ENCODE assay signal across 15 mouse cellular contexts in genomic region chr4:59422808-59423207, GRCm38 (mm10). TPM values are rescaled to one million over a fixed set of nuclear protein-coding genes. Genes with fewer than 3 reads are reported as not detected.
DNase-seq lines count a peak whose midpoint lies in the region; ATAC-seq and TF ChIP-seq lines count a peak whose summit lies in the region.
"Had no signal": no experiment of that assay in that cellular context is flagged by ENCODE, and none has a peak within 500 bp of the region (broad histone marks: within the 10 kb centered on the region; RNA-seq: fewer than 3 reads in every experiment).

No protein-coding gene starts in this region.

- peaks cover 7% of the 10 kb centered on the region; the same call in 1 of the 2 replicates for H3K4me1 ChIP-seq in hindbrain, embryonic 13.5 days (replicated peaks)
- H3K4me1 ChIP-seq in hindbrain, embryonic 12.5 days, result peaks cover 7% of the 10 kb centered on the region; the same call in 1 of the 2 replicates
- peaks cover 19% of the 10 kb centered on the region; the same call in 1 of the 2 replicates for H3K4me1 ChIP-seq in lung, embryonic 15.5 days
- H3K4me1 ChIP-seq in lung, adult 2 months (ENCODE audit: control insufficient read depth, insufficient read depth, low read length), result peaks cover 4% of the 10 kb centered on the region; the same call in 1 of the 2 replicates
- peaks cover 3% of the 10 kb centered on the region; the same call in 1 of the 2 replicates for H3K4me1 ChIP-seq in limb, embryonic 10.5 days
- H3K4me1 ChIP-seq in stomach, embryonic 16.5 days (ENCODE audit: control insufficient read depth, insufficient read depth, low read length), result peaks cover 14% of the 10 kb centered on the region
- H3K4me1 ChIP-seq: hindbrain, embryonic 15.5 days; midbrain, embryonic 12.5 days had no signal

- 0 out of 2 replicates have a peak overlapping the region, but pooled peaks have one; percentile 35 for H3K27ac ChIP-seq in hindbrain, embryonic 13.5 days
- no peak overlapping the region for H3K27ac ChIP-seq in hindbrain, embryonic 12.5 days
- peak overlapping the region; percentile 80 for H3K27ac ChIP-seq in lung, embryonic 15.5 days
- H3K27ac ChIP-seq in limb, embryonic 10.5 days, result peak overlapping the region; percentile 4; the same call in 1 of the 2 replicates
- H3K27ac ChIP-seq in stomach, embryonic 16.5 days (ENCODE audit: low read length), result peak overlapping the region; percentile 77
- H3K27ac ChIP-seq: forebrain, embryonic 10.5 days; midbrain, embryonic 12.5 days had no signal

- DNase-seq in lung, adult 2 months, result no peak
- DNase-seq in limb, embryonic 10.5 days (ENCODE audit: low spot score), result no peak
- DNase-seq in layer of hippocampus, adult 9-11 months, result no peak
- DNase-seq: cerebellum, adult 8-10 months; kidney, adult 18-20 months; liver; right cerebral cortex, postnatal 14 days; thymus, postnatal 14 days had no signal

- no peak overlapping the region for H3K4me2 ChIP-seq in hindbrain, embryonic 13.5 days
- H3K4me2 ChIP-seq in hindbrain, embryonic 12.5 days (replicated peaks), result no peak overlapping the region
- H3K4me2 ChIP-seq in lung, embryonic 15.5 days, result no peak overlapping the region
- no peak overlapping the region for H3K4me2 ChIP-seq in stomach, embryonic 16.5 days (ENCODE audit: low read depth, low read length)
- H3K4me2 ChIP-seq: hindbrain, embryonic 15.5 days; midbrain, embryonic 12.5 days had no signal

- no peaks in the 10 kb centered on the region for H3K27me3 ChIP-seq in hindbrain, embryonic 13.5 days
- no peaks in the 10 kb centered on the region for H3K27me3 ChIP-seq in hindbrain, embryonic 12.5 days
- H3K27me3 ChIP-seq in lung, embryonic 15.5 days, result no peaks in the 10 kb centered on the region
- no peaks in the 10 kb centered on the region for H3K27me3 ChIP-seq in limb, embryonic 10.5 days (ENCODE audit: low read depth, poor library complexity, severe bottlenecking)
- H3K27me3 ChIP-seq in stomach, embryonic 16.5 days (ENCODE audit: control insufficient read depth, insufficient read depth, low read length), result no peaks in the 10 kb centered on the region
- H3K27me3 ChIP-seq: hindbrain, embryonic 15.5 days; midbrain, embryonic 12.5 days had no signal

- no peaks in the 10 kb centered on the region for H3K9me3 ChIP-seq in hindbrain, embryonic 13.5 days
- H3K9me3 ChIP-seq in hindbrain, embryonic 12.5 days (replicated peaks), result no peaks in the 10 kb centered on the region
- H3K9me3 ChIP-seq in lung, embryonic 15.5 days, result no peaks in the 10 kb centered on the region
- no peaks in the 10 kb centered on the region for H3K9me3 ChIP-seq in limb, embryonic 10.5 days (replicated peaks)
- no peaks in the 10 kb centered on the region for H3K9me3 ChIP-seq in stomach, embryonic 16.5 days (replicated peaks; ENCODE audit: control insufficient read depth, low read length)
- H3K9me3 ChIP-seq: forebrain, embryonic 10.5 days; hindbrain, embryonic 15.5 days; midbrain, embryonic 12.5 days had no signal

- H3K36me3 ChIP-seq in hindbrain, embryonic 13.5 days, result no peaks in the 10 kb centered on the region
- no peaks in the 10 kb centered on the region for H3K36me3 ChIP-seq in hindbrain, embryonic 12.5 days
- H3K36me3 ChIP-seq in lung, embryonic 15.5 days, result no peaks in the 10 kb centered on the region
- H3K36me3 ChIP-seq in limb, embryonic 10.5 days, result no peaks in the 10 kb centered on the region
- no peaks in the 10 kb centered on the region for H3K36me3 ChIP-seq in stomach, embryonic 16.5 days (ENCODE audit: control insufficient read depth, insufficient read depth, low read length)
- H3K36me3 ChIP-seq: forebrain, embryonic 10.5 days; hindbrain, embryonic 15.5 days; midbrain, embryonic 12.5 days had no signal

- no peak for TF ChIP-seq CTCF in lung, adult 2 months (IDR thresholded peaks at IDR 0.05; ENCODE audit: insufficient read depth, low read length)

- H3K9ac ChIP-seq in hindbrain, embryonic 13.5 days, result no peak overlapping the region
- no peak overlapping the region for H3K9ac ChIP-seq in hindbrain, embryonic 12.5 days
- no peak overlapping the region for H3K9ac ChIP-seq in lung, embryonic 15.5 days
- no peak overlapping the region for H3K9ac ChIP-seq in stomach, embryonic 16.5 days (ENCODE audit: low read length)
- H3K9ac ChIP-seq: hindbrain, embryonic 15.5 days; midbrain, embryonic 12.5 days had no signal

- TF ChIP-seq POLR2A in lung, adult 2 months (IDR thresholded peaks at IDR 0.05; ENCODE audit: borderline replicate concordance, extremely low read depth, low read depth, low read length), result no peak

- H3K4me3 ChIP-seq in hindbrain, embryonic 13.5 days, result no peak overlapping the region
- no peak overlapping the region for H3K4me3 ChIP-seq in hindbrain, embryonic 12.5 days
- H3K4me3 ChIP-seq in lung, embryonic 15.5 days, result no peak overlapping the region
- H3K4me3 ChIP-seq in lung, adult 2 months (replicated peaks; ENCODE audit: extremely low read depth, low read depth, low read length), result no peak overlapping the region
- no peak overlapping the region for H3K4me3 ChIP-seq in limb, embryonic 10.5 days
- H3K4me3 ChIP-seq in stomach, embryonic 16.5 days (replicated peaks; ENCODE audit: low read length), result no peak overlapping the region
- H3K4me3 ChIP-seq: forebrain, embryonic 10.5 days; hindbrain, embryonic 15.5 days; midbrain, embryonic 12.5 days had no signal

- ATAC-seq in hindbrain, embryonic 13.5 days (ENCODE audit: low FRiP score), result no peak
- ATAC-seq in hindbrain, embryonic 12.5 days (ENCODE audit: low FRiP score), result no peak
- peak; percentile 47; the same call in 1 of the 2 replicates for ATAC-seq in lung, embryonic 15.5 days (ENCODE audit: borderline replicate concordance, extremely low read depth, low FRiP score, low TSS enrichment)
- peak; percentile 34; the same call in 1 of the 2 replicates for ATAC-seq in stomach, embryonic 16.5 days (ENCODE audit: insufficient read depth, low FRiP score)

RNA-seq across cellular contexts. Expression of gene Susd1, which starts 15.6 kb away (rescaled TPM):
- polyA plus RNA-seq in hindbrain, embryonic 13.5 days (2015; fragmentation: Nextera tagmentation; extraction: Ambion mirVana), result 1.3 and 1.5 TPM in 2 replicates
- 1.3 and 1.4 TPM in 2 replicates for polyA plus RNA-seq in hindbrain, embryonic 12.5 days (2016; fragmentation: Nextera tagmentation; extraction: Ambion mirVana)
- polyA plus RNA-seq in lung, embryonic 15.5 days (2015; fragmentation: Nextera tagmentation; extraction: Ambion mirVana), result 7.8 and 8.0 TPM in 2 replicates
- polyA plus RNA-seq in lung, adult 2 months (2012; rRNA removed), result 1.9 and 3.1 TPM in 2 replicates
- 1.2 and 2.0 TPM in 2 replicates for polyA plus RNA-seq in limb, embryonic 10.5 days (2016; fragmentation: Nextera tagmentation; extraction: Ambion mirVana)
- polyA plus RNA-seq in stomach, embryonic 16.5 days (2015; fragmentation: Nextera tagmentation; extraction: Ambion mirVana), result 8.3 and 11.8 TPM in 2 replicates

Comparison
In these comparisons a context has a peak if more than half of its experiments do, and no peak if none do; other contexts are left out.
1. ATAC-seq: peak in lung, embryonic 15.5 days (single experiment) and stomach, embryonic 16.5 days (single experiment); none in hindbrain, embryonic 13.5 days (single experiment) and hindbrain, embryonic 12.5 days (single experiment).